ENCODE assay signal across 8 mouse cellular contexts in the genomic region with DNA sequence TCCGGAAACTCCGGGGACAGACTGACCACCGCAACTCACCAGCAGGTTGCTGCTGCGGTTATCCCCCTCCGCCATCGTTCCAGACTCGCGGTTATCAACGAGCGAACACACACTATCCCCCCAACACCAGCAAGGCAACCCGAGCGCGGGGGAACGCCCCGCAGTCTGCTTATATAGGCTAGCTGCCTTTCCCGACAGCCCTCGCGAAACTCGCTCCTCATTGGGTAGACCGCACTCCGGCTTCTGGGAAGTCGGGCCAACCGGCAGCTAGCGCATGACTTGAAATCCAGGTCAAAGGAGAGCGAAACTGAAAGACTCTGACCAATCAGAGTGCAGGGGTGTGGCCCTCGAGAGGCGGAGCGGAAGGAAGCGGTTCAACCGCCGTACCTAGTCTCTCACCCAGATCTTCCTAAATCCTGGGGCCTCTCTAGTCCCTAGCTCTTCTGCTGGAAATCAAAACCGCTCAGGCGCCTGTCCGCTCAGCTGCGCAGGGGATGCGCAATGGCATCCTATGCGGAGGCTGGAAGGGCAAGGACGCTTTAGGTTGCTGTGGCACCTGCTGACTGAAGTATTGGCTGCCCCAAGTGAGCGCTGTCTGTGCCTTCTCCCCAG. TPM values are rescaled to one million over a fixed set of nuclear protein-coding genes. Genes with fewer than 3 reads are reported as not detected.
DNase-seq lines count a peak whose midpoint lies in the region; ATAC-seq lines count a peak whose summit lies in the region.

A gene (minus strand): TSS at position 233 of the 612 bp plus-strand sequence.

- peak within 1 kb of the TSS; percentile 81 for H3K4me2 ChIP-seq in hindbrain, embryonic 14.5 days (replicated peaks)

- DNase-seq in R1 (ENCODE audit: low read depth, low spot score) = peak; percentile 99
- peak; percentile 93 to 95 for DNase-seq in cerebellum, postnatal 25 days
- peak; percentile 90 to 94 for DNase-seq in frontal cortex, postnatal 25 days (ENCODE audit: low spot score in 2 of 2)
- peak; percentile 96 for DNase-seq in hindbrain, embryonic 14.5 days (ENCODE audit: low spot score)
- DNase-seq in layer of hippocampus, postnatal 36 days = peak; percentile 97
- peak; percentile 98 for DNase-seq in lung, postnatal 36 days
- peak; percentile 99 for DNase-seq in retina, postnatal 1 day
- peak; percentile 90 to 97 for DNase-seq in urinary bladder, adult 18-20 months (ENCODE audit: low spot score in 2 of 2)

- H3K27me3 ChIP-seq in hindbrain, embryonic 14.5 days (ENCODE audit: control insufficient read depth, insufficient read depth, low read length) = no peaks in the 10 kb centered on the region

- H3K9me3 ChIP-seq in hindbrain, embryonic 14.5 days (ENCODE audit: control insufficient read depth, low read length) = no peaks in the 10 kb centered on the region

- under 1% methylated on average over 39 of the region's 39 CpGs for WGBS in hindbrain, embryonic 14.5 days

- ATAC-seq in hindbrain, embryonic 14.5 days (ENCODE audit: low FRiP score) = peak; percentile 98

- H3K27ac ChIP-seq in hindbrain, embryonic 14.5 days = peak within 1 kb of the TSS; percentile 81

- peak within 1 kb of the TSS; percentile 76 for H3K4me3 ChIP-seq in hindbrain, embryonic 14.5 days (replicated peaks; ENCODE audit: low read length)

- H3K36me3 ChIP-seq in hindbrain, embryonic 14.5 days (replicated peaks; ENCODE audit: control insufficient read depth, insufficient read depth) = peaks cover 20% of the 10 kb centered on the region

- peak within 1 kb of the TSS; percentile 79 for H3K9ac ChIP-seq in hindbrain, embryonic 14.5 days

- peaks cover 27% of the 10 kb centered on the region for H3K4me1 ChIP-seq in hindbrain, embryonic 14.5 days (replicated peaks; ENCODE audit: control insufficient read depth, insufficient read depth, low read length)

RNA-seq across cellular contexts. Expression of the gene that starts here (rescaled TPM):
- polyA plus RNA-seq in hindbrain, embryonic 14.5 days (2014; fragmentation: Nextera tagmentation; extraction: Ambion mirVana) = 403 and 404 TPM in 2 replicates
- 100 to 1,000 TPM; 298 to 300 TPM for total RNA-seq in layer of hippocampus, postnatal 36 days (2021)

Comparison
In these comparisons a context has a peak if more than half of its experiments do, and no peak if none do; other contexts are left out.
1. Peak in every context shown above with its lines: DNase-seq, ATAC-seq, H3K4me3 ChIP-seq and H3K27ac ChIP-seq.